Mouse (Mus musculus): ENCODE results near the gene AA467197. TPM values are rescaled to one million over a fixed set of nuclear protein-coding genes. Genes with fewer than 3 reads are reported as not detected.
A peak's percentile ranks its signal among the peaks of the same experiment; 100 is the strongest.

The AA467197 gene
- total RNA-seq, 2 experiments from 2014 or later: 1.1 TPM; not detected in 1

- H3K4me3 ChIP-seq: no peak overlapping the region
- peak overlapping the region; percentile 25 for H3K27ac ChIP-seq
- DNase-seq (ENCODE audit: low spot score in 2 of 2): no peak
- no peak for TF ChIP-seq CTCF (conservative IDR thresholded peaks at IDR 0.05)
Observed at GRCm38 (mm10) chr2:122618719-122619118, 18.1 kb upstream of the AA467197 start.

- no peak for DNase-seq (ENCODE audit: low spot score in 2 of 2)
- Histone ChIP-seq H3K4me3 (no peak overlapping the region), H3K27ac (no peak overlapping the region)
- no peak for TF ChIP-seq CTCF (conservative IDR thresholded peaks at IDR 0.05)
Observed at GRCm38 (mm10) chr2:122621337-122622110, 15.3 kb upstream of the AA467197 start.

- Histone ChIP-seq H3K27ac (peak overlapping the region; percentile 57; the same call in 1 of the 2 replicates), H3K4me3 (no peak overlapping the region)
- TF ChIP-seq CTCF (conservative IDR thresholded peaks at IDR 0.05): no peak
- no peak for DNase-seq (ENCODE audit: low spot score in 2 of 2)
Observed at GRCm38 (mm10) chr2:122625930-122626329, 10.9 kb upstream of the AA467197 start.

- H3K27ac ChIP-seq: no peak overlapping the region
- peak; percentile 87 for DNase-seq (ENCODE audit: low spot score in 2 of 2)
- peak; percentile 87 for TF ChIP-seq CTCF (conservative IDR thresholded peaks at IDR 0.05)
- peak overlapping the region; percentile 28 for H3K4me3 ChIP-seq
Observed at GRCm38 (mm10) chr2:122628976-122629375, 7.8 kb upstream of the AA467197 start.

- Histone ChIP-seq H3K4me3 (peak overlapping the region; percentile 92), H3K27ac (peak overlapping the region; percentile 93)
- no peak for TF ChIP-seq CTCF (conservative IDR thresholded peaks at IDR 0.05)
- no peak for DNase-seq (ENCODE audit: low spot score in 2 of 2)
Observed at GRCm38 (mm10) chr2:122629871-122630270, 6.9 kb upstream of the AA467197 start.

GRCm38 (mm10) chr2:122630465-122631225 lies 6.1 kb upstream of the AA467197 start:
- Histone ChIP-seq H3K4me3 (peak overlapping the region; percentile 92), H3K27ac (peak overlapping the region; percentile 93)
- TF ChIP-seq CTCF (conservative IDR thresholded peaks at IDR 0.05): peak; percentile 37
- DNase-seq (ENCODE audit: low spot score in 2 of 2): peak; percentile 90

GRCm38 (mm10) chr2:122631226-122631801 lies 5.5 kb upstream of the AA467197 start:
- Histone ChIP-seq H3K27ac (peak overlapping the region; percentile 93), H3K4me3 (peak overlapping the region; percentile 92)
- DNase-seq (ENCODE audit: low spot score in 2 of 2): peak in 1 of 2 experiments; percentile 28
- no peak for TF ChIP-seq CTCF (conservative IDR thresholded peaks at IDR 0.05)

GRCm38 (mm10) chr2:122637526-122637997 lies 776 bp downstream of the AA467197 start:
- TF ChIP-seq CTCF (conservative IDR thresholded peaks at IDR 0.05): peak; percentile 99; the same call in 1 of the 2 replicates
- H3K4me3 ChIP-seq: peak overlapping the region; percentile 53
- no peak overlapping the region for H3K27ac ChIP-seq
- peak in 1 of 2 experiments; percentile 67 for DNase-seq (ENCODE audit: low spot score in 2 of 2)

- DNase-seq (ENCODE audit: low spot score in 2 of 2): no peak
- no peak for TF ChIP-seq CTCF (conservative IDR thresholded peaks at IDR 0.05)
- H3K27ac ChIP-seq: no peak overlapping the region
- H3K4me3 ChIP-seq: peak overlapping the region; percentile 53
Observed at GRCm38 (mm10) chr2:122638029-122638428, 1.2 kb downstream of the AA467197 start.

GRCm38 (mm10) chr2:122638673-122639072 lies 1.9 kb downstream of the AA467197 start:
- TF ChIP-seq CTCF (conservative IDR thresholded peaks at IDR 0.05): no peak
- H3K27ac ChIP-seq: no peak overlapping the region
- DNase-seq (ENCODE audit: low spot score in 2 of 2): no peak

GRCm38 (mm10) chr2:122652096-122653084 lies 15.6 kb downstream of the AA467197 start:
- Histone ChIP-seq H3K27ac (no peak overlapping the region), H3K4me3 (no peak overlapping the region)
- TF ChIP-seq CTCF (conservative IDR thresholded peaks at IDR 0.05): no peak
- no peak for DNase-seq (ENCODE audit: low spot score in 2 of 2)

More at GRCm38 (mm10) chr2:122638673-122639072, 1.9 kb downstream of the AA467197 start:
- no peak overlapping the region for H3K4me3 ChIP-seq

GRCm38 (mm10) chr2:122656052-122656451 lies 19.3 kb downstream of the AA467197 start:
- DNase-seq (ENCODE audit: low spot score in 2 of 2): no peak
- TF ChIP-seq CTCF (conservative IDR thresholded peaks at IDR 0.05): no peak
- H3K4me3 ChIP-seq: no peak overlapping the region

More at GRCm38 (mm10) chr2:122656052-122656451, 19.3 kb downstream of the AA467197 start:
- H3K27ac ChIP-seq: no peak overlapping the region
